In the genomic region with DNA sequence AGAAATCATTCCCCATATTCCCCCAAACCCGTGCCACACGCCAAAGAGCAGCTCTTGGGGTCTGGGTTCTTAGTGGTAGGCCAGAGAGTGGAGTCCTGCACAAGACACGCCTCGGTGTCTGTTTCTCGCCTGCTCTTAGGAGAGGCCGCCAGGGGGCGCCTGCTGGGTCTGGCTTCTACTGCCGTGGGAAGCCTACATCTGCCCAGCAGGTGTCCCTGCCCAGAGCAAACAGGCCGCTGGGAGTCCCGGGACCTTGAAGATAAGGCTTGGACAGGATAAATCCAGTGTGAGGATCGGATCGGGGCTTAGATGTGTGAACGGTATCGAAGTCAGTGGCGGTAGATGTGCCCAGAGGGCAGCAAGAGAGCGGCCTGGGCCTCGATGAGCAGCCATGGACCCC, we compare ENCODE assay signal across 8 mouse cellular contexts. TPM values are rescaled to one million over a fixed set of nuclear protein-coding genes. Genes with fewer than 3 reads are reported as not detected.
DNase-seq lines count a peak whose midpoint lies in the region; ATAC-seq lines count a peak whose summit lies in the region.

Gene Rbpjl, plus strand, starts transcription at position 236 of the 400 bp plus-strand sequence.

- WGBS in limb, embryonic 15.5 days: 4% methylated on average over 17 of the region's 17 CpGs
- 3% methylated on average over 17 of the region's 17 CpGs for WGBS in neural tube, embryonic 11.5 days
- 5% methylated on average over 17 of the region's 17 CpGs for WGBS in stomach, embryonic 16.5 days

- peak within 1 kb of the TSS; percentile 87 for H3K27ac ChIP-seq in limb, embryonic 15.5 days
- no peak within 1 kb of the TSS for H3K27ac ChIP-seq in neural tube, embryonic 11.5 days (ENCODE audit: low read depth, low read length)
- peak within 1 kb of the TSS; percentile 30; the same call in 1 of the 2 replicates for H3K27ac ChIP-seq in stomach, embryonic 16.5 days (ENCODE audit: low read length)

- peak; percentile 59 for DNase-seq in 416B (ENCODE audit: low read depth)
- DNase-seq in adrenal gland, adult 8-10 months: peak; percentile 54
- peak; percentile 66 for DNase-seq in embryo, embryonic 11.5 days (ENCODE audit: low read depth, low spot score)
- DNase-seq in heart, adult 8-10 months (ENCODE audit: low spot score): peak; percentile 47
- peak; percentile 83 for DNase-seq in kidney, adult 9 months
- DNase-seq in neural tube, embryonic 11.5 days (ENCODE audit: low spot score): peak; percentile 84

- peak within 1 kb of the TSS; percentile 77 for H3K4me2 ChIP-seq in limb, embryonic 15.5 days
- no peak within 1 kb of the TSS for H3K4me2 ChIP-seq in neural tube, embryonic 11.5 days (ENCODE audit: low read depth)
- peak within 1 kb of the TSS; percentile 73 for H3K4me2 ChIP-seq in stomach, embryonic 16.5 days (ENCODE audit: low read depth, low read length)

- peak; percentile 31; the same call in 1 of the 2 replicates for ATAC-seq in limb, embryonic 15.5 days (ENCODE audit: insufficient number of reproducible peaks, low FRiP score, low TSS enrichment, low read depth)
- no peak; the same call in 1 of the 2 replicates for ATAC-seq in neural tube, embryonic 11.5 days (ENCODE audit: insufficient read depth, low FRiP score, low TSS enrichment)
- ATAC-seq in stomach, embryonic 16.5 days (ENCODE audit: insufficient read depth, low FRiP score): peak; percentile 49; the same call in 1 of the 2 replicates

- peaks cover 54% of the 10 kb centered on the region for H3K4me1 ChIP-seq in limb, embryonic 15.5 days
- H3K4me1 ChIP-seq in neural tube, embryonic 11.5 days (ENCODE audit: control insufficient read depth, insufficient read depth, low read length): peaks cover 5% of the 10 kb centered on the region; the same call in 1 of the 2 replicates
- peaks cover 7% of the 10 kb centered on the region; the same call in 1 of the 2 replicates for H3K4me1 ChIP-seq in stomach, embryonic 16.5 days (ENCODE audit: control insufficient read depth, insufficient read depth, low read length)

- no peaks in the 10 kb centered on the region for H3K9me3 ChIP-seq in limb, embryonic 15.5 days
- H3K9me3 ChIP-seq in neural tube, embryonic 11.5 days (ENCODE audit: control insufficient read depth, low read length): no peaks in the 10 kb centered on the region
- H3K9me3 ChIP-seq in stomach, embryonic 16.5 days (replicated peaks; ENCODE audit: control insufficient read depth, low read length): no peaks in the 10 kb centered on the region; the same call in 1 of the 2 replicates

- H3K9ac ChIP-seq in limb, embryonic 15.5 days: 0 out of 2 replicates have a peak within 1 kb of the TSS, but pooled peaks have one; percentile 14
- no peak within 1 kb of the TSS for H3K9ac ChIP-seq in neural tube, embryonic 11.5 days (ENCODE audit: low read length)
- H3K9ac ChIP-seq in stomach, embryonic 16.5 days (ENCODE audit: low read length): peak within 1 kb of the TSS; percentile 49; the same call in 1 of the 2 replicates

- H3K27me3 ChIP-seq in limb, embryonic 15.5 days: peaks cover 88% of the 10 kb centered on the region
- H3K27me3 ChIP-seq in neural tube, embryonic 11.5 days (ENCODE audit: control insufficient read depth, insufficient read depth, low read length): peaks cover 88% of the 10 kb centered on the region
- peaks cover 62% of the 10 kb centered on the region for H3K27me3 ChIP-seq in stomach, embryonic 16.5 days (ENCODE audit: control insufficient read depth, insufficient read depth, low read length)

- H3K4me3 ChIP-seq in limb, embryonic 15.5 days: peak within 1 kb of the TSS; percentile 44
- no peak within 1 kb of the TSS for H3K4me3 ChIP-seq in neural tube, embryonic 11.5 days (ENCODE audit: low read depth, low read length)
- peak within 1 kb of the TSS; percentile 43 for H3K4me3 ChIP-seq in stomach, embryonic 16.5 days (replicated peaks; ENCODE audit: low read length)

- peaks cover 8% of the 10 kb centered on the region; the same call in 1 of the 2 replicates for H3K36me3 ChIP-seq in limb, embryonic 15.5 days
- H3K36me3 ChIP-seq in neural tube, embryonic 11.5 days (ENCODE audit: control insufficient read depth, insufficient read depth, low read length): no peaks in the 10 kb centered on the region
- H3K36me3 ChIP-seq in stomach, embryonic 16.5 days (ENCODE audit: control insufficient read depth, insufficient read depth, low read length): no peaks in the 10 kb centered on the region

RNA-seq across cellular contexts. Expression of gene Rbpjl, which starts in this region (rescaled TPM):
- not detected for total RNA-seq in adrenal gland, adult 8-10 months (2022)
- not detected for total RNA-seq in heart, adult 8-10 months (2022)
- polyA plus RNA-seq in limb, embryonic 15.5 days (2015; fragmentation: Nextera tagmentation; extraction: Ambion mirVana): 1.2 and 1.3 TPM in 2 replicates
- polyA plus RNA-seq in neural tube, embryonic 11.5 days (2014; fragmentation: Nextera tagmentation; extraction: Ambion mirVana): not detected in 2 replicates
- polyA plus RNA-seq in stomach, embryonic 16.5 days (2015; fragmentation: Nextera tagmentation; extraction: Ambion mirVana): 41.3 and 45.2 TPM in 2 replicates

Comparison
In these comparisons a context has a peak if more than half of its experiments do, and no peak if none do; other contexts are left out.
1. RNA of gene Rbpjl (polyA plus RNA-seq): 41.3 to 45.2 TPM in stomach, embryonic 16.5 days; 1.2 to 1.3 TPM in limb, embryonic 15.5 days and not detected in neural tube, embryonic 11.5 days; every median in the first group is over 10 times any median in the second.
2. Peak in DNase-seq in adrenal gland, adult 8-10 months; RNA of the gene not detected or under 1 TPM.
3. Peak in DNase-seq in heart, adult 8-10 months; RNA of the gene not detected or under 1 TPM.
4. Peak in DNase-seq in neural tube, embryonic 11.5 days; RNA of the gene not detected or under 1 TPM.
5. Peak in every context shown above with its lines, with median percentiles within 50 percentile points of each other: DNase-seq.